8 mouse cellular contexts compared by ENCODE assay signal in genomic region chr5:113716581-113717388, GRCm38 (mm10). TPM values are rescaled to one million over a fixed set of nuclear protein-coding genes. Genes with fewer than 3 reads are reported as not detected.
DNase-seq lines count a peak whose midpoint lies in the region; ATAC-seq and TF ChIP-seq lines count a peak whose summit lies in the region.

No protein-coding gene starts in this region.

- peaks cover 29% of the 10 kb centered on the region for H3K4me1 ChIP-seq in cerebellum, adult 2 months (ENCODE audit: control insufficient read depth, insufficient read depth, low read length)
- H3K4me1 ChIP-seq in hindbrain, embryonic 12.5 days, result peaks cover 27% of the 10 kb centered on the region

- no peaks in the 10 kb centered on the region for H3K27me3 ChIP-seq in cerebellum, adult 2 months (ENCODE audit: control insufficient read depth, insufficient read depth, low read length)
- H3K27me3 ChIP-seq in hindbrain, embryonic 12.5 days, result 0 out of 2 replicates have a peak, but pooled peaks cover 2% of the 10 kb centered on the region

- ATAC-seq in hindbrain, embryonic 12.5 days (ENCODE audit: low FRiP score), result peak; percentile 78

- no peak overlapping the region for H3K4me3 ChIP-seq in cerebellum, adult 2 months (replicated peaks; ENCODE audit: insufficient read depth, low read depth, low read length)
- H3K4me3 ChIP-seq in hindbrain, embryonic 12.5 days, result no peak overlapping the region

- H3K4me2 ChIP-seq in hindbrain, embryonic 12.5 days (replicated peaks), result peak overlapping the region; percentile 20

- TF ChIP-seq POLR2A in cerebellum, adult 2 months (IDR thresholded peaks at IDR 0.05; ENCODE audit: borderline replicate concordance, insufficient read depth, low read length), result no peak

- whole genome bisulfite sequencing in cerebellum, adult 2 months, result 34% methylated on average over 12 of the region's 12 CpGs
- 3% methylated on average over 12 of the region's 12 CpGs for WGBS in hindbrain, embryonic 12.5 days

- no peak for TF ChIP-seq CTCF in cerebellum, adult 2 months (IDR thresholded peaks at IDR 0.05; ENCODE audit: borderline replicate concordance, insufficient read depth, low read depth, low read length)

- no peaks in the 10 kb centered on the region for H3K36me3 ChIP-seq in hindbrain, embryonic 12.5 days

- H3K9me3 ChIP-seq in hindbrain, embryonic 12.5 days (replicated peaks), result no peaks in the 10 kb centered on the region

- peak in 1 of 2 experiments; percentile 44 for DNase-seq in cerebellum, adult 2 months
- no peak for DNase-seq in cerebellum, adult 9-11 months
- peak; percentile 18 for DNase-seq in testis, postnatal 14 days (ENCODE audit: low spot score)
- no peak for DNase-seq in testis, postnatal 10 days (ENCODE audit: low spot score)
- DNase-seq in lung, postnatal 10 days, result peak; percentile 74
- peak; percentile 57 for DNase-seq in right cerebral cortex, postnatal 14 days
- no peak for DNase-seq in gastrocnemius, postnatal 10 days

- H3K27ac ChIP-seq in cerebellum, adult 2 months (ENCODE audit: insufficient read depth, low read length), result peak overlapping the region; percentile 56; the same call in 1 of the 2 replicates
- H3K27ac ChIP-seq in hindbrain, embryonic 12.5 days, result peak overlapping the region; percentile 66

- no peak overlapping the region for H3K9ac ChIP-seq in hindbrain, embryonic 12.5 days

RNA-seq across cellular contexts. Expression of gene 1700069L16Rik, which starts 7.8 kb away (rescaled TPM):
- polyA plus RNA-seq in cerebellum, adult 2 months (2012; rRNA removed), result 0.29 and 0.39 TPM in 2 replicates
- polyA plus RNA-seq in hindbrain, embryonic 12.5 days (2016; fragmentation: Nextera tagmentation; extraction: Ambion mirVana), result not detected in 2 replicates
- total RNA-seq in gastrocnemius, postnatal 10 days (2021), result not detected

RNA-seq across cellular contexts. Expression of gene Ficd, which starts 18.8 kb away (rescaled TPM):
- polyA plus RNA-seq in cerebellum, adult 2 months (2012; rRNA removed), result 15.3 and 16.1 TPM in 2 replicates
- 7.6 and 7.8 TPM in 2 replicates for polyA plus RNA-seq in hindbrain, embryonic 12.5 days (2016; fragmentation: Nextera tagmentation; extraction: Ambion mirVana)
- total RNA-seq in gastrocnemius, postnatal 10 days (2021), result 1 to 10 TPM; 4.8 to 4.9 TPM

RNA-seq across cellular contexts. Expression of gene Sart3, which starts 55.5 kb away (rescaled TPM):
- polyA plus RNA-seq in cerebellum, adult 2 months (2012; rRNA removed), result 43.5 and 47.5 TPM in 2 replicates
- polyA plus RNA-seq in hindbrain, embryonic 12.5 days (2016; fragmentation: Nextera tagmentation; extraction: Ambion mirVana), result 71.9 and 80.6 TPM in 2 replicates
- total RNA-seq in gastrocnemius, postnatal 10 days (2021), result 10 to 100 TPM in 1 of 2 experiments, 1 to 10 TPM in 1; 9.5 to 10.2 TPM

RNA-seq across cellular contexts. Expression of gene Iscu, which starts 55.8 kb away (rescaled TPM):
- polyA plus RNA-seq in cerebellum, adult 2 months (2012; rRNA removed), result 302 and 362 TPM in 2 replicates
- polyA plus RNA-seq in hindbrain, embryonic 12.5 days (2016; fragmentation: Nextera tagmentation; extraction: Ambion mirVana), result 101 and 106 TPM in 2 replicates
- total RNA-seq in gastrocnemius, postnatal 10 days (2021), result 10 to 100 TPM; 76.8 to 89.1 TPM

Comparison
In these comparisons a context has a peak if more than half of its experiments do, and no peak if none do; other contexts are left out.
1. DNase-seq: peak in testis, postnatal 14 days (single experiment), lung, postnatal 10 days (single experiment) and right cerebral cortex, postnatal 14 days (single experiment); none in cerebellum, adult 9-11 months (single experiment), testis, postnatal 10 days (single experiment) and gastrocnemius, postnatal 10 days (single experiment).